Mouse (Mus musculus) myocyte (in vitro differentiated cells): Measurements from ENCODE around the gene Sema3a.

Experiments
- CEBPB ChIP-seq: IDR thresholded peaks from 2 replicates; pipeline ENCODE4 v1.6.1; 2011; ENCODE audit warnings: mild to moderate bottlenecking, moderate library complexity; ENCODE audit not compliant: poor library complexity, insufficient read depth, severe bottlenecking
- E2F4 ChIP-seq: IDR thresholded peaks from one replicate; pipeline ENCODE4 v1.6.1; 2011; ENCODE audit warnings: mild to moderate bottlenecking, control low read depth, moderate library complexity; ENCODE audit not compliant: insufficient read depth
- MAX ChIP-seq: IDR thresholded peaks from one replicate; pipeline ENCODE4 v1.6.1; 2011; ENCODE audit warnings: low read depth, mild to moderate bottlenecking, control low read depth
- MYOD1 ChIP-seq, 3 experiments: IDR thresholded peaks; one replicate each; pipeline ENCODE4 v1.6.1; 2011; ENCODE audit warnings: control low read depth in 2 of 3, low read depth in 2 of 3, mild to moderate bottlenecking in 2 of 3, moderate library complexity in 1 of 3; ENCODE audit not compliant: insufficient read length in 2 of 3, control insufficient read depth in 1 of 3
- MYOG ChIP-seq, 3 experiments: IDR thresholded peaks; one replicate each; pipeline ENCODE4 v1.6.1; 2011; ENCODE audit warnings: control low read depth in 2 of 3, low read depth in 2 of 3, mild to moderate bottlenecking in 2 of 3; ENCODE audit not compliant: insufficient read length in 2 of 3, control insufficient read depth in 1 of 3, insufficient read depth in 1 of 3
- POLR2A ChIP-seq: IDR thresholded peaks from one replicate; pipeline ENCODE4 v1.6.1; 2011; ENCODE audit warnings: low read depth, mild to moderate bottlenecking, control low read depth, moderate library complexity; ENCODE audit not compliant: insufficient read length
- POLR2AphosphoS2 ChIP-seq: IDR thresholded peaks from one replicate; pipeline ENCODE4 v1.6.1; 2011; ENCODE audit warnings: low read depth, control low read depth; ENCODE audit not compliant: insufficient read length
- REST ChIP-seq: IDR thresholded peaks from one replicate; pipeline ENCODE4 v1.6.1; 2011; ENCODE audit warnings: mild to moderate bottlenecking, control low read depth, moderate library complexity; ENCODE audit not compliant: insufficient read depth, insufficient read length
- SRF ChIP-seq: IDR thresholded peaks from one replicate; pipeline ENCODE4 v1.6.1; 2011; ENCODE audit warnings: low read depth; ENCODE audit not compliant: control insufficient read depth, insufficient read length
- TCF12 ChIP-seq: IDR thresholded peaks from one replicate; pipeline ENCODE4 v1.6.1; 2011; ENCODE audit warnings: mild to moderate bottlenecking, control low read depth; ENCODE audit not compliant: poor library complexity, insufficient read depth, severe bottlenecking
- TCF3 ChIP-seq: IDR thresholded peaks from one replicate; pipeline ENCODE4 v1.6.1; 2011; ENCODE audit warnings: low read depth, control low read depth; ENCODE audit not compliant: insufficient read length
- USF1 ChIP-seq: IDR thresholded peaks from one replicate; pipeline ENCODE4 v1.6.1; 2011; ENCODE audit warnings: low read depth, mild to moderate bottlenecking, control low read depth, moderate library complexity

DNA sequence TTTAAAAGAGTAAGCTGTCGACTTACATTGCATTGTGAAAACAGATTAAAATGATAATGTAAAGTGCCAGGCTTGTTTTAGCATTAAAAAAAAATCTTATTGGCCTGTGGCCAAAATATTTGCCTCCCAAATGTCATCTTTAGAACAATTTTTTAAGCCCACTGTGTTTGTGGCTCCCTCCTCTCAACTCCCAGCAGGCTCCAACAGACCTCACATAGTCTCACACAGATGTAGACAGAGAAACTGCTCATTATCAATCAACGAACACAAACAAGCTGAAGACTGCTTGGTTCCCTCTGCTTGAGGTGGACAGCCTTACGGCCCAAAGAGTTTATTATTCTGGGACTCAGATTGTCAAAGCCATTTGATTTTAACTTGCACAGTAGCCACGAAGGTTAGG is 226.4 kb downstream of the Sema3a start:
- TF ChIP-seq POLR2A = no peak
- TF ChIP-seq MAX = no peak
- no peak for TF ChIP-seq MYOD1 (IDR thresholded peaks at IDR 0.05; ENCODE audit: control insufficient read depth in 1 of 3, insufficient read length in 2 of 3, low read depth in 2 of 3)
- no peak for TF ChIP-seq E2F4
- TF ChIP-seq USF1 = no peak
- no peak for TF ChIP-seq CEBPB
- no peak for TF ChIP-seq MYOG (IDR thresholded peaks at IDR 0.05; ENCODE audit: control insufficient read depth in 1 of 3, insufficient read depth in 1 of 3, insufficient read length in 2 of 3, low read depth in 2 of 3)
- no peak for TF ChIP-seq POLR2AphosphoS2
- TF ChIP-seq SRF = no peak
- no peak for TF ChIP-seq TCF12
- TF ChIP-seq REST = no peak
- TF ChIP-seq TCF3 = no peak
